Mouse (Mus musculus) neutrophil, adult 59 days (primary cell): ENCODE measurements around the gene Them7. TPM values are rescaled to one million over a fixed set of nuclear protein-coding genes. Genes with fewer than 3 reads are reported as not detected.

ENCODE experiments used
- total RNA-seq, 2 experiments: library from RNA; stranded (reverse); gene quantifications; 1 replicate in 1 of 2; 2 replicates in 1 of 2; pipeline ENCODE4 v1.2.4; 2023

Gene Them7
- total RNA-seq: not detected

GRCm38 (mm10) chr2:105224134-105224986 is at the start of gene Them7:
TSS of gene Them7 (plus strand) at chr2:105224320.

GRCm38 (mm10) chr2:105399085-105399891 is 175.2 kb downstream of the Them7 start, which contains the start of gene Rcn1:
TSS of gene Rcn1 (minus strand) at chr2:105399319.

Other genes with a start within 250 kb of the Them7 start
- 10 to 100 TPM; 64.0 to 66.4 TPM for gene Eif3m, start 207.2 kb upstream of the Them7 start, total RNA-seq
- gene Gm11060, start 132.3 kb upstream of the Them7 start, total RNA-seq: not detected
- not detected for gene Wt1, start 97.8 kb upstream of the Them7 start, total RNA-seq
- 1 to 10 TPM; 8.6 to 9.2 TPM for gene Rcn1, start 175.0 kb downstream of the Them7 start, total RNA-seq